Mouse (Mus musculus) erythroblast, embryonic 14.5 days (primary cell): ENCODE results near the gene Klhl42.

Experiments
- GATA1 ChIP-seq: IDR thresholded peaks from 2 replicates; pipeline ENCODE4 v1.6.1; 2012; ENCODE audit warnings: low read length, inconsistent platforms, mixed read lengths
- TAL1 ChIP-seq: IDR thresholded peaks from 3 replicates; pipeline ENCODE4 v1.6.1; 2012; ENCODE audit warnings: low read length, inconsistent platforms, mixed read lengths

DNA sequence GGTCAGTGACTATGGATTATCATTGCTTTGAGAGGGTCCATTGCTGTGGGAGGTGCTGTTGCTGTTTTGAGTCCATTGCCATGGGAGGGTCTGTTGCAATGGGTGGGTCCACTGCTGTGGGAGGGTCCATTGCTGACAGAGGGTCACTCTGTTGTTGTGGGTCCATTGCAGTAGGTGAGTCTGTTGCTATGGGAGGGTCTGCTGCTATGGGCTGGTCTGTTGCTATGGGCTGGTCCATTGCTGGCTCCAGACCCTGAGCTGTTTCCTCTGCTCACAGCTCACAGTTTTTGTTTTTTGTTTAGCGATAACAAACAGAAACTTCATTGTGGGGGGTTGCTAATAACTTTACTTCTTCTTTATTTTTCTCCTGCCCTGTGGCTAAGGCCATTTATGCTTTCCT is 14.3 kb downstream of the Klhl42 start:
- TF ChIP-seq TAL1: no peak
- TF ChIP-seq GATA1: no peak
